Mouse (Mus musculus) CD4-positive helper T cell, adult 2 months (primary cell): ENCODE results near the gene 1500009C09Rik.

ENCODE experiments used
- DNase-seq: peaks from one replicate; pipeline ENCODE4 v3.0.0-alpha.2; 2012; ENCODE audit warnings: low read depth, missing footprints, low spot score

The 1500009C09Rik gene

DNA sequence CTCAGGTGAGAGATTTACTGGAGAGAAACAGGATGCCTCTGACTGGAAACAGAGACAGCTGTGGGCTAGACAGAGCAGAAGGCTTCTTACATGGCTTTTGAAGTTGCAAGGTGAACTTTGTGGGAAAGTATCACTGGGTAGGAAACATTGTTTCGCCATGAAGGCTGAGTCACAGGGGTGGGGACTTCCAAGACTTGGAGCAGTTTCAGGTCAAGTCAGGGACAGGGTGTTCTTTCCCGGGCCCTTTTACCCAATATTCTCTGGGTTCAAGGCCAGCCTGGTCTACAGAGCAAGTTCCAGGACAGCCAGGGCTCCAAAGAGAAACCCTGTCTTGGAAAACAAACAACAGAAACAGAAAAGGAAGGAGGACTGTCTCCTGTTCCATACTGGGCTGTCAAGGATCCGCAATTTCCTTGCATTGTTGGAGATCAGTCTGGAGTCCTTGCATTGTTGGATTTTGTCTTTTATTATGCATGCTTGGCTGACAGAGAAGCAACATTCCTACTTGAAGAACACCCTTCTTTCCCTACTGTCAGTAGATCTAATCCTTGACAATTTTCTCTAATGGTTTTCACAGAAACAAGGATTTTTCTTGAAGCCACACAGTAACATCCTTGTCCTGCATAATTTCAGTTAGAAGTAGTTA is 4.9 kb upstream of the 1500009C09Rik start:
- no peak for DNase-seq

DNA sequence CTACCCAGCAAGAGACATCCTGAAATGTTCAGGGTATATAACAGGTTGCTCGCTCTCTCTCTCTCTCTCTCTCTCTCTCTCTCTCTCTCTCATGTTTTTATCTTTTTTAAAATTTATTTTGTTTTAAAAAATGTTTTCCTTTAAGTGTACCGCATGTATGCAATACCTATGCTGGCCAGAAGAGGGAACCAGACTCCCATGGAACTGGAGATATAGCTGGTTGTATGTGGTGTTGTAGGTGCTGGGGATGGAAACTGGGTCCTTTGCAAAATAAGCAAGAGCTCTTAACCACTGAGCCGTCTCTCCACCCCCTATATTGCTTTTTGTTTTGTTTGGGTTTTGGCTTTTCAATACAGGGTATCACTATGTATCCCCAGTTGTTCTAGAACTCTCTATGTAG is 618 bp upstream of the 1500009C09Rik start:
- no peak for DNase-seq

DNA sequence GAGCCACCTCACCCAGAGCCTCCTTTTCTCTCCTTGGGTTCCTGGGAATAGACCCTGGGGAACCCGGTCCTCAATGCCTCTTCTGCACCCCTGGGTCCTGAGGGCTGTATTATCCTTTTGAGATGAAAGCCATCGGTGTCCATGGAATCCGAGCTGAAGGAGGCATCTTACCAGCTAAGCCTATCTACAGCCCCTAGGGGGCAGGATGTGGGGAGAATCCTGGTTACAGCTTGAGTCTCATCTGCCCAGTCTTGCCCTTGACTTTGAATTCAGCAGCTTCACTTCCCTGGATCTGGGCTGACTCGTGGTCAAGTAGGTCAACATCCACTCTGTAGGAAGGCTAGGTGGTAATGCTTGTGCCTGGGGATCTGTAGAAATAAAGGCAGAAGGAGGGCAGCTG is 3.1 kb downstream of the 1500009C09Rik start:
- DNase-seq, result no peak

DNA sequence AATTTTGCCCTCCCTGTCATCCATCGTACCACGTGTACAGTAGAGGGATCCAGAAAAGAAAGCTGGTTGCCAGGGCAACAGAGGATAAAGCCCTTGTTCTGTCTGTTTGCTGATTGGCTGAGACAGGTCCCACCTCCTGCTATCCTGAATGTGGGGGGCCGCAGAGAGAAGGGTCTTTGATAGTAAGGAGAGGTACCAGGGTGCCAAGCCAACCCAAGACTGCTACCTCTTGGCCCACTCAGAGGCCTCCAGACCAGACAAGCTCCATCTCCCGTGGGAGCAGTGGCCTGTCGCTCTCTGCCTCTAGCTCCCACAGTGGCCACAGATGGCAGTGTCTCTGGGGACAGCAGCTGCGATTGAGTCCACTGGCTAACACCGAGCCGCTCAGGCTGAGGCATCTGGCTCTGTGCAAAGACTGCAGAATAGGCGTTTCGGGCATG is 3.8 kb downstream of the 1500009C09Rik start:
- no peak for DNase-seq

DNA sequence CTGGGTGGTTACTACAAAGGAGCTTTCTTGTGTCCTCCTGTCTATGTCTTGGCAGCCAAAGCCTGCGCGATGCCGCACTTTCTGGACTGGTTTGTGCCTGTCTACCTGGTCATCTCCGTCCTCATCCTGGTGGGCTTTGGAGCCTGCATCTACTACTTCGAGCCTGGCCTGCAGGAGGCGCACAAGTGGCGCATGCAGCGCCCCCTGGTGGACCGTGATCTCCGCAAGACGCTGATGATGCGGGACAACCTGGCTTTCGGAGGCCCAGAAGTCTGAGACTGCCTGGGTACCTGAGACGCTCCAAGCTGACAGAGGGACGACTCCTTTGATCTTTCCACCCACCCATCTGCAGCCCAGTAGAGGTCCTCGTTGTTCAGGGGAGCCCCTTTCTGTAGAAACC is 7.3 kb downstream of the 1500009C09Rik start:
- DNase-seq, result peak; percentile 72

DNA sequence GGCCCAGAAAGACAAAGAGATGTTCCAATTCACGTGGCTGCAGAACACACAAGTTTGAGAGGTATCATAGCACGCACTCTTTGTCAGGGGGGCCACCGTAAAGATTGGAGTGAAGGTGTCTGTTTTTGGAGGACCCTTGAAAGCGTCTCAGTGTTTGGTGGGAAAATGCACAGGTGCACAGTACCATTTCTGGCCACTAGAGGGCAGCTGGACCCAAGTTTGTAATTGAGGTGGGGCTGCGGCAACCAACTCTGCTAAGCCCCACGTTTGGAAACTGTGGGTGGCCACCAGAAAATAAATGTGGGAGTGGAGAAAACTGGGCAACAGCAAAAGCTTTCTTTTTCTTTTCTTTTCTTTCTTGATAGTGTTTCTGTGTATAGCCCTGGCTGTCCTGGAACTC is 14.2 kb downstream of the 1500009C09Rik start:
- DNase-seq, result peak; percentile 58

DNA sequence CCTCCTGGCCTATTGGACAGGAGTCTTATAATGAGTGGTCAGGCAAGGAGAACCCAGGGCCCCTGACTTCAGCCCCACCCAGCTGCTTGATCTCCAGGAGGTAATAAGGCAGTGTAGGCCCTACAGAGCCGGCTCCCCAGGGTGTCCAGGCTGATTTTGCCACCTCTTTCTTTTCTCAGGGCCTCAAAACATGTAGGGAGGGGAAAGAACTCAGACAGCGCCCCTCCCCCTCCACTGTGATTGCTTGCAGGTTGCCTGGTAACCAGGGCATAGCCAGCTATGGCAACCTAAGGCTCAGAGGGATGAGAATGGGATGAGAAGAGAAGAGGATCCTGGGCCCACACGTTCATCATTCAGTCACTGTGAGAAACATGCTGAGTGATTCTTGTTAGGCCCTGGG is 16.0 kb downstream of the 1500009C09Rik start:
- DNase-seq, result no peak

DNA sequence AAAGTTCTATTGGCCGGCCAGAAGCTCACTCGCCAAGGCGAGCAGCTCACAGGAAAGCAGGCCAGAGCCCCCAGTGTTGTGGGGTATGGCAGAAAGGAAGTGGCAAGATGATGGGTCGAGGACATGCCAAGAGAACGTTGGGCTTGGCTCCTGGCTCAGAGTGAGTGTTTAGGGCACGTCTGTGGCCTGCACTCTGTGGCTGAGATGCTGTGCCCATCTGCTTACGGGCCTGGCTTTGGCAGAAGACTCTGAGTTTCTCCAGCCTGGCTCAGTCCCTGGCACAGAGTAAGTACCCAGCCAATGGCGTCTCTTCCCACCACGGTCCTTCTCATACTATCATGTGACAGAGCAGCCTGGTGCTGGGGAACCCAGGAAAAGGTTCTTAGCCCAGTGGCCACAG is 16.6 kb downstream of the 1500009C09Rik start:
- no peak for DNase-seq

DNA sequence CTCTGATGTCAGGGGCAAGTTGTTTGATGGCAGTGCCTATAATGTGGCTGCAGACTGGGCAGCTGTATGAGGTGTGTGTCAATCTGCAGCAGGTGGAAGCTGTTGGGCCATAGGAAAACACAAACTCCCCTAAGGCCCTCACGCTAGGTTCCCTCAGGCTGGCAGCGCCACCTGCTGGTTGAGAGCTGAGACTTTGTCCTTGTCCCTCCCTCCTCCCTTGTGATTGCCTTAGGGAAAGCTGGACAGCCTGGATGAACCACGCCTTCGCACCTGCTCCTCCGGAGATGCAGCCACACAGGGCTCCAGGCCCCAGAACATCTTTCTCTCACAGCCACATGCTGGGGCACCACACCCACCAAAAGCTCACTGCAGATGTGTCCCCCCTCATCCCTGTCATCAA is 19.0 kb downstream of the 1500009C09Rik start:
- DNase-seq, result peak; percentile 34

DNA sequence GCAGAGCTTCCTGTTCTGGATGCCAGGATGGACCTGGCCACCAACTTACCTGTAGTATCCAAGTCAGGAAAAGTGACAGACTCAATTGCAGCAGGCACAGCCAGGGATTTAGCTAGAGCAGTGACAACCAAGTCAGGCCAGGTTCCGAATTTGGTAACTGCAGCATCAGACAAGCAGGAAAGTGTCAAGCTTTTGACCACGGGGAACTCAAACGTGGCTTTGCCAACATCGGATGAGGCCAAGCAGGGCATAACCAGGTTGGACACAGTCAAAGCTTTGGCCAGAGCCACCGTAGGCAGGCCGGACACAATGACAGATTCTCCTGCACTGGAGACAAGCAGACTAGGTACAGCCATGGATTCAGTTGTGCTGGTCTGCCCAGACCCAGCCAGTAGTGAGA is 20.1 kb downstream of the 1500009C09Rik start:
- DNase-seq, result no peak

DNA sequence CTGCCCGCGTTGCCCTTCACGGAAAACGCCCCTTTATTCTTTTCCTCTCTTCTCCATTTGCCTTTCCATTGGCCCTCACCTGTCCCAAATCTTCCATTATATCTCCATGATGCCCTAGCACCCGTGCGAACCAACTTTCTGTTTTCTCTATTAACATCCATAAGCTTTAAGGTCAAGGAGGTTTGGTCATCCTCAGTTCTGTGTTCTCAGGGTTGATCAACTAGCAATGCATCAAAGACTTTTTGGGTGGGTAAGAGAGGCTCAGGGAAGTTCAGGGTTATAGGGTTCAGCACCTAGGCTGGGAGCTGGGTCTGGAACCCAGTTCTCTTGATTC is 22.4 kb downstream of the 1500009C09Rik start, which contains the start of gene Sept3:
Gene Sept3 (plus strand): TSS at position 301 of the 334 bp plus-strand sequence.
- DNase-seq, result no peak

DNA sequence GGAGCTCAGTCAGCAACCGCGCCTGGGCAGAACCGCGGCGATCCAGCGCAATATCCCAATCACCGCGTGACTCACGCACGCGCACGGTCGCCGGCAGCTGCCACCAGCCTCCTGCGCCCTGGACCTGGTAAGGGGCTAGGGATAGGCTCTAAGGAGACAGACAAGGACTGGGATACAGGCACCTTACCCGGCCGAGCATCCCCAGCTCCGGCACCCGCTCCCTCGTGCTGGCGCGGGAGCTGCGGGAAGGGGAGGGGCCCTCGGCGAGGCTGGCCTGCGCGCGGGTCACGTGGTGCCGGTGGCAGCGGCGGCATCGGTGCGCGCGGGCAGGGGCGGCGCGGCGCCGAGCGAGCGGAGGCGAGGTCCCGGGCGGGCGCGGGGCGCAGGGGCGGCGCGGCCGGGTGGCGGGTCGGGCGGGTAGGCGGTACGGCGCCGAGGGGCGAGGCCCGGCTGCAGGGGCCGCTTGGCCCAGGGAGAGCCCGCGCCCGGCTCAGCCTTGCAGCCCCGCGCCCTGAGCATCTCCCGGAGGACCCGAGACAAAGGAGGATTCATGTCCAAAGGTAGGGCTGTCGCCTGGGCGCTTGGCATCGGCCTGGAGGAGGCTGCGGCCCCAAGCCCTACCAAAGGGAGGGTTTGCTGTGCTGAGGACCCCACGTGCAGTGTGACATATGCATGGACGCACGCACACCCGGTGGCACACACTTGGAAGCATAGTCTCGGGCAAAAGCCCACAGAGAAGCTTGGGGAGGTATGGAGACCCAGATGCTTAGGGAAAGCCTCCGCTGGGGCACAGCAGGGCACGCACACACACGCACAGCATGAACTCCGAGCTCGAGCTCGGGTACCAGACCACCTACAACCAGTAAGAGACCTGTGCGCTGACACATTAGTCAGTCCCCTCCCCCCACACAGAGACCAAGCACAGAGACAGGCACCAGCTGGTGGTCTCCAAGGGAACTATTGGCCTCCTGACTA is 23.0 kb downstream of the 1500009C09Rik start:
- peak; percentile 23 for DNase-seq

DNA sequence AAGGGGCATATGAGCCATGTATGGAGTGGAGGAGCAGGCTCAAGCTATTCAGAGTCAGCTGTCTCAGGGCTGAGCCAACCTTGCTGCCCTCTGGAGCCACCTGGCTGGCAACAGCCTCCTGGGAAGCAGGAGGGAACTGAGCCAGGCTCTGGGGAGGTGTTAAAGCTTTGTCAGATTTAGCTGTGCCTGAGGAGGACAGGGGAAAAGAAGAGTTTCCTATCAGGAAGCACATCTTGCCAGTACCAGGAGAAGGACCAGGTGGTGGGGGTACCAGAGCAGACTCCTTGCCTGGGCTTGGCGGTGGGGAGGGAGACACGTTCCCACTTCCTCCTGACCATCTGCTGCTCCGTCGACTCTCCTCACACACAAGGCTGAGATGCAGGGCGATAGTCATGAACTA is 25.4 kb downstream of the 1500009C09Rik start:
- DNase-seq, result no peak

DNA sequence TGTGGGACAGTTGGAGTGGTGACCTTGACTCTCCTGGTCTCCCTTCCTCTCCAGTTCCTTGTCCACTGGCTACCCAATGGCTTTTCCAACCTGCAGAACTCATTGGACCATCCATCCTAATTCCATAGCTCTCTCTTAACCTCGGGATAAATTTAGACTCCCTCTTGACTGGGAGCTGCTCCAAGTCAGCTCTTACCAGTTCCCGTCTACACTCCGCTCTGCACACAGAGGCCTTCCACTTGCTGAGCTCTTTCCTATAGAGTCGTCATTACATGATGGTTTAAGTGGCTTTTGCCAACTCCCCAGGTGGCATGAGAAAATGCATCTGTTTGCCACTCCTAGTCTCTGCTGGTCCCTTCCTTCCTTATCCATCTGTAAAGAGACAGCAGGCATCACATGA is 28.4 kb downstream of the 1500009C09Rik start:
- no peak for DNase-seq

DNA sequence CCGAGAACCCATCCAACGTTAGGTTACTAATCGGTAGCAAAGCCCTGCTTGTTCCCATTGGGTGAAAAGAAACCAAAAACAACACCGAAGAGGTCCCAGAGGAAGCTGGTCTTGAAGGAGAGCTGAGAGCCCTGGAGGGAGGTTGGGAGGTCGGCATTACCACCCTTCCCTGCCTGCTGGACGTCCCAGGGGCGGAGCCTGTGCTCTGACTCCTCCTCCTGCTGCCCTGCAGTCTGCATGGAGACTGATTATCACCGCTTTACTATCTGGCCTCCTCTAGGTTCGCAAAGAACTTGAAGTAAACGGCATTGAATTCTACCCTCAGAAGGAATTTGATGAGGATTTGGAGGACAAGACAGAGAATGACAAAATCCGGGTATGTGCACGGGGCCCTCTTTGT is 34.0 kb downstream of the 1500009C09Rik start:
- no peak for DNase-seq

DNA sequence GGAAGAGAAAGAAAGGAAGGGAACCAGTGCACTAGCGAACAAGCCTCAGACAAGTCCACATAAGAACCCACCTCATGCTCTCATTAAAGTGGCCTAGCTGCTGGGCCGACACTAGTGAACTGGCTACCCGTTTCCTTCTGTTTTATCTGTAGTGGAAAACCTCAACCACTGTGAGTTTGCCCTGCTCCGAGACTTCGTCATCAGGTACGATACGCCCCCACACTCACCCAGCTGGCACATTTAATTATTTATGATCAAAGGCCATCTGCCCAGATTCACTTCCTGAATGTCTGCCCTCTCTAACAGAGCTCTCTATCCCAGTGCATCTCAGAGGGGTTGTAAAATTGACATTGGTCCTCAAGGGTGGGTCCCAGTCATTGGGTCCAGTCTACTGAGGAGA is 38.1 kb downstream of the 1500009C09Rik start:
- DNase-seq, result peak; percentile 49

DNA sequence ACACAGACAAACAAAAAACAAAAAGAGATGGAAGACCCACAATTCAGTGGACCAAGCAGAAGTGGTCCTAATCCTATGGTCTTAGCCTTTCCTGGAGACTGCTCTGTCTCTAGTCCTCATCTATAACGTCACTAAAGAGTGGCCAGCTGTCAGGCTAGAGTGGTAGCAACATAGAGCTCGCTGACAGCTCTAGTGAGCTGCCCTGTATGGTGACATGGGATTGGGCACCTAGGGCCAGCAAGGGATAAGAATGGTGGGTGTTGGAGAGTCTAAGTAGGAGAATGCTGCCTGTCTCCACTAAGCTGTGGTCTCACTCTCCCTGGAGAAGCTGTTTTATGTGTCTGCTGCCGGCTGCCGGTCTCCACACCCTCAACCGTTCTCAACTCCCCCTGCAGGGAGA is 40.7 kb downstream of the 1500009C09Rik start:
- DNase-seq, result no peak

DNA sequence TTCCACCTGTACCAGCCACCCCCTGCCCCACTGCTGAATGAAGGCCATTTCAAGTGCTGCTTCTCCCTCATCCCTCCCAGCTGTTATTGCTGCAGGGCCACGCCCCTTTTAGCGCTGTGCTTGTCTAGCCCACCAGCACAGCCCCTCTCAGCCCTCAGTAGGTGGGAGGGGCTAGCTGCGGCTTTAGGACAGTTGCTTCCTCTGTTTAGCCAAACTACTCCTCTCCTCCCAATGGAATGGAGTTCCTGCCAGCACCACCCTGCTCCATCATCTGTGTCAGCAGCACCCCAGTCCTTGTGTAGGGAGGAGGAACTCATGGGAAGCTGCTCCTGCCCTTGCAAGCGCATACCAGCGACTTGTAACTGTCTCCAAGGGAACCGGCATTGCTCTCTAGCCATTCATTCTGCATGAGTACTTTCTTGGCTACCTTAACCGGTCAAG is 41.1 kb downstream of the 1500009C09Rik start:
- DNase-seq, result no peak

DNA sequence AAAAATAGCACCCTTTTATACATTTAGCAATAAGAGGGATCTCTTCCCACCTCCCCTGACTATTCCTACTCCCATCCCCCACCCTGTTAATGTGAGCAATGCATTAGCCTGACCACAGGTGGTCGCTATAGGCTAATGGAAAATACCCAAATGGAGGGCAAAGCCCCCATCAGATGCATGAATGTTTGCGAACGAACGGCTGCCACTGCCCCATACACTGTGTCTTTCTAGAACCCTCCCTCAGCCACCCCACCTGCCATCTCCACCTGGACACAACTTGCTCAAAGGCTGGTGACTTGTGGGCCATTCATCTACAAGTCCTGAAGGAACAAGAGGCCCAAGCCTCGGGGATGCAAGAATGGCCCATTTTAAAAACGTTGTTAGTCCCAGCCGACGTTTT is 41.9 kb downstream of the 1500009C09Rik start:
- DNase-seq, result no peak

DNA sequence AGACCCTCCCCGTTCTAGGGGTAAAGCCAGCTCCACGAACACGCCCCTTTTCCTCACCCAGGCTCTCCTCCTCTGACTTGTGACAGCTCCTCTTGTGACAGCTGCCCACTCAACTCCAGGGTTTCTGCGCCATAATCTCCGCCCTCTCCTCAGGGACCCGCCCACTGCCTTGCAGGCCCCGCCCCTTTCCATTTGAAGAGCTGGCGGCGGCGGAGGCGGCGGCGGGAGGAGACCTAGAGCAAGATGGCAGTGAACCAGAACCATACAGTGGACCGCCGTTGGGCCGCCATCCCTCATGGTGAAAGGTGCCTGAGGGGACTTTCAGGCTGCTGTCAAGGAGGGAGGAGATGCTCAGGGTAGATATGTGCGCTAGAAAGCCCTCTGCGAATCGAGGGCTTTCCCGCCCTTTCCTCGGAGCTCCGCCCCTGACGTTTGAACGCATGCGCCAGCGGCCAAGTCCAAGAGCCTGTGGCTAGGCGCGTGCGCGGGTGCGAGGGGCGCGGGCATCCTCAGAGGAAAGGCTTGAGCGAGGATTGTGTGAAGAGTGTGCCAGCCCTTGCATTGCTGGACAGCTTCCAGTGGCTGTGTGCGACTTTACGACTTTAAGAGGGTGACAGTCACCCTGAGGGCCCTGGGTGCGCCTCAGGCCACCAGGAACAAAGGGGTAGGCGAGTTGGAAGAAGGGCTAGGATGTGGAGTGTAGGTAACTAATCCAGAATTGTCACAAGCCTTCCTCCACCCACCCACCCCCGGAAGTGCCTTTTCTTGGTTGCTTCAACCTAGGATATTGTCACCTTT is 46.8 kb downstream of the 1500009C09Rik start, which contains the start of gene Wbp2nl:
Gene Wbp2nl (plus strand): TSS at position 191 of the 798 bp plus-strand sequence.
- no peak for DNase-seq

DNA sequence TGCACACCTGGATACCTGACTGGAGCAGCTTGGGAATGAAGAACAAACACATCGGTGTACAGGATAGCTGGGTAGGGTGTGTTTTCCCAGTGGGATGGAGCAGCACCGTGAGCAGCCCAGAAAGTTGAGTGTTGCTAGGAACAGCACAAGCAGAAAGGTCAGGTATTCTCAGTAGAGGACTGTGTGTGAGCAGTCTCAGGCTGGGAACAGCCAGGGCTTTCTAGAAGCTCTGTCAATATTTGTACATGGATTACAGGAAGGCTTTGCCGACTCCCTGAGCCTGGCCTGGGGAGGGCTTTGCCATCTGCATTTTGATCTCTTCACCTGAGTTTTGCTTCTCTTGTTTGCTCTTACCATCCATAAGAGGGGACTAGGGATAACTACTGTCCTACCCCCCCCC is 54.9 kb downstream of the 1500009C09Rik start:
- DNase-seq, result no peak

DNA sequence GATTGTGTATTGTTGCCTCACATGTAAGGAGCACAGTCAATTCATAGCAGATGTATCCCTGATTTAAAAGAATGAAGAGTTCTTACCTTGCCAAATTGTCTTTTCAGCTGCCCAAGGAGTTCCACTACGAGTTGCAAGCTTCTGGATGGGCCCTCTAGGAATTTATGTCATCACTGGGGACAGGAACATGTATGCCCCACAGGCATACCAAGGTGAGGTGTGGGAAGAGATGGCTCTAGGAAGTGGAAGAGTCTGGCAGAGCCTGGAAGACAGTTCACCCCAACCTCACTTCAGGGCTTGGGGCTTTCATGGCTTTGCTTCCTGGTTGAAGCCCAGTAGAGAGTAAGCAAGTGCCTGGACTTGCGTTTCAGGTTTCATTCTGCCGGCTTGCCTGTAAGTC is 56.2 kb downstream of the 1500009C09Rik start:
- DNase-seq, result no peak
